Mouse (Mus musculus) cerebellum, adult 2 months (tissue): ENCODE results near the gene Atp5h.

Source experiments
- CTCF ChIP-seq: fragments of 200-500 bp; IDR thresholded peaks from 2 replicates; pipeline ENCODE4 v1.5.1; 2011; ENCODE audit warnings: low read depth, mild to moderate bottlenecking, control low read depth, low read length, moderate library complexity, borderline replicate concordance; ENCODE audit not compliant: insufficient read depth
- POLR2A ChIP-seq: fragments of 200-500 bp; IDR thresholded peaks from 2 replicates; pipeline ENCODE4 v1.6.1; 2011; ENCODE audit warnings: low read length, control low read depth, borderline replicate concordance; ENCODE audit not compliant: insufficient read depth

DNA sequence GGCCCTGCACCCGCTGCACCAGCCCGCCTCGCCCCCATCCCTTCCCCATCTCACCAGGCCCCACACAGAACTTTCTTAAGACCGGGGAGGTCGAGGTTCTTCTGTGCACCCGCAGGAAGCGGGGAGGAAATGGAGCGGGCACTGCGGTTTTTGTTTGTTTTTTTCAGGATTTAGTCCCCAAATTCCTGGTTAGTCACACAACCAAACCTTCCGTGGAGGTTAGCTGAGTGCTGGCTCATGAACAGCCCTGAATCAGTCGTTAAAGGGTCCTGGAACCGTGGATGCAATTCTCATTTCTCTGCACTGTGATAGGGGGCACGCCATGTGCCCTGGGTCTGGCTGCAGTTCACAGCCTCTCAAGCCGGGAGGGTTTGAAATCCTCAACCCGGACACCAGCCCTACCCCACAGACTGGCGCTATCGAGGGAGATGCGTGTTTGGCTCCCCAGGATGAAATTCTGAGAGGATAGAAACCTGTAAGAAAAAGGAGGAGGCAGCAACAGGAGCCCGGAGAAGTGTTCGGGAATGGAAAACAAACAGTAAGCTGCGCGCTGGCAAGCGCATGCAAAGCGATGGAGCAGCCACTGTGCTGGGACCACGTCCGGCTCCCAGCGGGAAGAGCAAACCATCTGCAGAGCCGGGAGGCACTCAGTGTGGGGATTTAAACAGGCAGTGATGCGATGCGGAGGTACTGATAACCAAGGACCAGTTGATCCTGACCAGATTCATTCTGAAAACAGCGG lies 16.0 kb upstream of the Atp5h start:
- TF ChIP-seq CTCF (no peak), POLR2A (peak; percentile 39; the same call in 1 of the 2 replicates)
